Mouse (Mus musculus): ENCODE results near the gene Lrrc43. TPM values are rescaled to one million over a fixed set of nuclear protein-coding genes. Genes with fewer than 3 reads are reported as not detected.

Gene Lrrc43
- total RNA-seq, 2 experiments from 2014 or later, result not detected

GRCm38 (mm10) chr5:123512102-123512501 lies 23.0 kb downstream of the Lrrc43 start:
- ATAC-seq (replicated peaks; ENCODE audit: poor library complexity, severe bottlenecking), result no peak

GRCm38 (mm10) chr5:123514871-123515270 lies 25.8 kb downstream of the Lrrc43 start:
- ATAC-seq (replicated peaks; ENCODE audit: poor library complexity, severe bottlenecking), result no peak

- ATAC-seq (replicated peaks; ENCODE audit: poor library complexity, severe bottlenecking), result no peak
These were observed 31.6 kb downstream of the Lrrc43 start for GRCm38 (mm10) chr5:123520666-123521065.

DNA sequence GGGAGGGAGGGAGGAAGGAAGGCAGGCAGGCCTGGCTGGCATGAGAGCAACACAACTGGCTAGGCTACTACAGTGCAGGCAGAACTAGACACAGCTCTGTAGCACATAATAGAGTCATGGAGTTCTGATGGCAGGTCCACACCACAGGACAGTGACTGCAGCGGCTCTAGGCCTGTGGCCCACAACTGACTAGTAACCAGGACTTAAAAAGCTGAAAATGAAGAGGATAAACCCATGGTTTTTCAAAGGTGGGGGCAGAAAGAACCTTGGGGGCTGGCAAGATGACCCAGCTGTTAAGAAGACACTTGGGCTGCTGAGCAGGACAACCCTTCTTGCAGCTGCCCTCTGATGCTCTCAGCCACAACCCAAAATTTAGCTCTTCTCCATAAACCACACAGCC lies 32.5 kb downstream of the Lrrc43 start:
- ATAC-seq (replicated peaks; ENCODE audit: poor library complexity, severe bottlenecking), result no peak

DNA sequence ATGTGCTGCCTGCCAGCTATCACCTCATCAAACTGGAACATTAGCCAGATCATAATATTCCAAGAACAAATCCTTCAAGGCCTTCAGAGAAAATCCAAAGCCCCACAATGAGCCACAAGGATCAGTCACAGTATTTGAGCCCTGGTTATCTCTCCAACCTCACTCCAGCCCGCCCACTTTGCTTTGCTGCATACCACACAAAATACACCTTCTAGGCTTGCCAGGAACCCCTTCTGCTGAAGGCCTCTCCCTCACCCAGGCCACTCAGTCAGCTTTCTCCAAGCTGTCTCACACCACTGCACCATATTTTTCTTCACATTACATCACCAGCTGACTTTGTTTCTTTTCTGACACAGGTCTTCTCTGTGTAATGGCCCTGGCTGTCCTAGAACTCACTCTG lies 33.1 kb downstream of the Lrrc43 start:
- ATAC-seq (replicated peaks; ENCODE audit: poor library complexity, severe bottlenecking), result no peak

- peak; percentile 94 for ATAC-seq (replicated peaks; ENCODE audit: poor library complexity, severe bottlenecking)
These were observed 34.7 kb downstream of the Lrrc43 start, which contains the start of gene Diablo for GRCm38 (mm10) chr5:123523692-123524392. Gene Diablo (minus strand): TSS chr5:123524176.

- ATAC-seq (replicated peaks; ENCODE audit: poor library complexity, severe bottlenecking), result peak; percentile 80
These were observed 35.3 kb downstream of the Lrrc43 start for GRCm38 (mm10) chr5:123524393-123524750.

GRCm38 (mm10) chr5:123525281-123525680 lies 36.2 kb downstream of the Lrrc43 start, which contains the start of gene Gm49027:
Gene Gm49027 (minus strand): TSS chr5:123525488.
- ATAC-seq (replicated peaks; ENCODE audit: poor library complexity, severe bottlenecking), result no peak

GRCm38 (mm10) chr5:123525916-123526495 lies 36.9 kb downstream of the Lrrc43 start:
- no peak for ATAC-seq (replicated peaks; ENCODE audit: poor library complexity, severe bottlenecking)

- ATAC-seq (replicated peaks; ENCODE audit: poor library complexity, severe bottlenecking), result no peak
These were observed 39.5 kb downstream of the Lrrc43 start for GRCm38 (mm10) chr5:123528641-123529040.

DNA sequence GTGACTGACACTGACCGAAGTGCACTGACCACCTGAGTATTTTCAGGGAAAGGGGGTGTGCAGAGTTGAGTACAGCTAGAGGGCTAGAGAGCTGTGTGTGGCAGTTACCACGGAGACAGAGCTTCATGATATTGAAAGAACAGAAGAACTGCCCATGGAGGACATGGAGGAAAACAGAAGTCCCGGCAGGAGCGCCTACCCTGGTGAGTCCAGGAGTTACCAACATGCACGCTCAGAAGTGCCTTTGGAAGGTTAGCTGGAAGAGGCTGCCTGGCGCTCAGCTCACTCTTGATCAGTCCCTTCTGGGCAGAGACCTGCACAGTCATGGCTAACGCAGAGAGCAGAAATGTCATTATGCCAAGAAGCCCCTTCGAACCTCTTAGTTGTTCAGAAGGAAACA lies 41.0 kb downstream of the Lrrc43 start:
- ATAC-seq (replicated peaks; ENCODE audit: poor library complexity, severe bottlenecking), result no peak

- ATAC-seq (replicated peaks; ENCODE audit: poor library complexity, severe bottlenecking), result no peak
These were observed 44.7 kb downstream of the Lrrc43 start for GRCm38 (mm10) chr5:123533801-123534200.

- ATAC-seq (replicated peaks; ENCODE audit: poor library complexity, severe bottlenecking), result no peak
These were observed 66.6 kb downstream of the Lrrc43 start for GRCm38 (mm10) chr5:123555693-123556092.

GRCm38 (mm10) chr5:123556451-123556850 lies 67.3 kb downstream of the Lrrc43 start:
- no peak for ATAC-seq (replicated peaks; ENCODE audit: poor library complexity, severe bottlenecking)

Other genes with a start within 250 kb of the Lrrc43 start
- 0.99 TPM in 1 of 2 replicates, not detected in the other for gene Wdr66, start 237.2 kb upstream of the Lrrc43 start, total RNA-seq (2014; fragmentation: Nextera tagmentation)
- gene Wdr66, start 237.2 kb upstream of the Lrrc43 start, total RNA-seq (2017), result not detected in 2 replicates
- 27.5 and 29.4 TPM in 2 replicates for gene Bcl7a, start 145.5 kb upstream of the Lrrc43 start, total RNA-seq (2014; fragmentation: Nextera tagmentation)
- 11.0 and 17.4 TPM in 2 replicates for gene Bcl7a, start 145.5 kb upstream of the Lrrc43 start, total RNA-seq (2017)
- gene Mlxip, start 94.5 kb upstream of the Lrrc43 start, total RNA-seq (2014; fragmentation: Nextera tagmentation), result 46.9 and 52.3 TPM in 2 replicates
- gene Mlxip, start 94.5 kb upstream of the Lrrc43 start, total RNA-seq (2017), result 11.1 and 11.9 TPM in 2 replicates
- gene Il31, start 184 bp downstream of the Lrrc43 start, total RNA-seq (2014; fragmentation: Nextera tagmentation), result not detected in 2 replicates
- not detected in 2 replicates for gene Il31, start 184 bp downstream of the Lrrc43 start, total RNA-seq (2017)
- not detected in 2 replicates for gene B3gnt4, start 21.2 kb downstream of the Lrrc43 start, total RNA-seq (2014; fragmentation: Nextera tagmentation)
- not detected in 2 replicates for gene B3gnt4, start 21.2 kb downstream of the Lrrc43 start, total RNA-seq (2017)
- gene Diablo, start 34.9 kb downstream of the Lrrc43 start, total RNA-seq (2014; fragmentation: Nextera tagmentation), result 29.0 and 61.6 TPM in 2 replicates
- gene Diablo, start 34.9 kb downstream of the Lrrc43 start, total RNA-seq (2017), result 54.6 and 62.5 TPM in 2 replicates
- not detected in 2 replicates for gene Gm49027, start 36.2 kb downstream of the Lrrc43 start, total RNA-seq (2014; fragmentation: Nextera tagmentation)
- gene Gm49027, start 36.2 kb downstream of the Lrrc43 start, total RNA-seq (2017), result not detected in 2 replicates
- gene Vps33a, start 83.7 kb downstream of the Lrrc43 start, total RNA-seq (2014; fragmentation: Nextera tagmentation), result 23.1 and 39.0 TPM in 2 replicates
- gene Vps33a, start 83.7 kb downstream of the Lrrc43 start, total RNA-seq (2017), result 21.7 and 23.9 TPM in 2 replicates
- 41.7 and 56.0 TPM in 2 replicates for gene Clip1, start 195.3 kb downstream of the Lrrc43 start, total RNA-seq (2014; fragmentation: Nextera tagmentation)
- 63.4 and 65.9 TPM in 2 replicates for gene Clip1, start 195.3 kb downstream of the Lrrc43 start, total RNA-seq (2017)
- gene Zcchc8, start 231.8 kb downstream of the Lrrc43 start, total RNA-seq (2014; fragmentation: Nextera tagmentation), result 53.7 and 66.1 TPM in 2 replicates
- gene Zcchc8, start 231.8 kb downstream of the Lrrc43 start, total RNA-seq (2017), result 53.5 and 80.9 TPM in 2 replicates

All from granulocyte monocyte progenitor cell, adult 5-6 weeks (primary cell).